Mouse (Mus musculus) intestine, embryonic 14.5 days (tissue): ENCODE data around the gene Supt20. TPM values are rescaled to one million over a fixed set of nuclear protein-coding genes. Genes with fewer than 3 reads are reported as not detected.
A peak's percentile ranks its signal among the peaks of the same experiment; 100 is the strongest.

ENCODE experiments used
- ATAC-seq: fragments of 200-750 bp; cut with Nextera tagmentation; replicated peaks from 2 replicates; pipeline ENCODE4 v1.8.0; 2017; ENCODE audit warnings: low read depth, moderate number of reproducible peaks, moderate TSS enrichment, moderate library complexity; ENCODE audit not compliant: low FRiP score, low TSS enrichment
- DNase-seq: peaks from one replicate; pipeline ENCODE4 v3.0.0-alpha.2; 2018; ENCODE audit warnings: low spot score
- H3K27ac ChIP-seq: fragments of 300-500 bp; sonication (generic); 2 replicates; pipeline ENCODE4 v1.5.1; 2014; ENCODE audit warnings: low read depth, mild to moderate bottlenecking, control low read depth
- H3K27me3 ChIP-seq: fragments of 300-500 bp; sonication (generic); replicated peaks from 2 replicates; pipeline ENCODE4 v1.6.1; 2014; ENCODE audit warnings: low read length, control low read depth; ENCODE audit not compliant: control insufficient read depth, insufficient read depth
- H3K36me3 ChIP-seq: fragments of 300-500 bp; sonication (generic); 2 replicates; pipeline ENCODE4 v1.6.1; 2014; ENCODE audit warnings: low read length, control low read depth; ENCODE audit not compliant: control insufficient read depth, insufficient read depth
- H3K4me1 ChIP-seq: fragments of 300-500 bp; sonication (generic); replicated peaks from 2 replicates; pipeline ENCODE4 v1.6.1; 2014; ENCODE audit warnings: low read length, control low read depth, mixed read lengths; ENCODE audit not compliant: control insufficient read depth, insufficient read depth
- H3K4me2 ChIP-seq: fragments of 300-500 bp; sonication (generic); 2 replicates; pipeline ENCODE4 v1.6.1; 2014; ENCODE audit warnings: low read length
- H3K4me3 ChIP-seq: fragments of 300-500 bp; sonication (generic); 2 replicates; pipeline ENCODE4 v1.5.1; 2014; ENCODE audit warnings: low read depth, low read length, control low read depth, mixed read lengths
- H3K9ac ChIP-seq: fragments of 300-500 bp; sonication (generic); 2 replicates; pipeline ENCODE4 v1.6.1; 2014; ENCODE audit warnings: mild to moderate bottlenecking, low read length
- H3K9me3 ChIP-seq: fragments of 300-500 bp; sonication (generic); 2 replicates; pipeline ENCODE4 v1.6.1; 2016; ENCODE audit warnings: low read length, control low read depth; ENCODE audit not compliant: control insufficient read depth
- WGBS: fragments of 180-500 bp; shearing (Covaris S2); extraction: QIAGEN DNeasy Blood & Tissue Kit; methylation state at CpG from one replicate; pipeline ENCODE4 v1.1.7; 2014; 5-methylcytosine and 5-hydroxymethylcytosine counted together
- polyA plus RNA-seq: library from polyadenylated mRNA; unstranded; fragments of >200 nt; fragmentation: Nextera tagmentation; extraction: Ambion mirVana; gene quantifications from 2 replicates; pipeline ENCODE4 v1.2.1, GENCODE M21; 2014

Gene Supt20
- polyA plus RNA-seq, 1 experiment from 2014 or later = 100 TPM

GRCm38 (mm10) chr3:54766034-54766433 is 73.4 kb downstream of the Supt20 start:
- no peak for ATAC-seq
- peak overlapping the region; percentile 29; the same call in 1 of the 2 replicates for H3K4me2 ChIP-seq
- no peak overlapping the region for H3K4me3 ChIP-seq

GRCm38 (mm10) chr3:54766811-54767210 is 74.2 kb downstream of the Supt20 start:
- no peaks in the 10 kb centered on the region for H3K9me3 ChIP-seq
- 67% methylated on average over 5 of the region's 5 CpGs for WGBS
- no peaks in the 10 kb centered on the region for H3K36me3 ChIP-seq
- no peak overlapping the region for H3K4me3 ChIP-seq
- H3K4me1 ChIP-seq = no peaks in the 10 kb centered on the region; the same call in 1 of the 2 replicates
- peak overlapping the region; percentile 29; the same call in 1 of the 2 replicates for H3K4me2 ChIP-seq
- H3K27me3 ChIP-seq = no peaks in the 10 kb centered on the region
- ATAC-seq (no peak), DNase-seq (no peak)
- H3K9ac ChIP-seq = no peak overlapping the region
- H3K27ac ChIP-seq = peak overlapping the region; percentile 77; the same call in 1 of the 2 replicates

More at GRCm38 (mm10) chr3:54766034-54766433, 73.4 kb downstream of the Supt20 start:
- Histone ChIP-seq H3K27ac (peak overlapping the region; percentile 77), H3K27me3 (no peaks in the 10 kb centered on the region), H3K9ac (no peak overlapping the region), H3K9me3 (no peaks in the 10 kb centered on the region), H3K36me3 (no peaks in the 10 kb centered on the region), H3K4me1 (peaks cover 3% of the 10 kb centered on the region; the same call in 1 of the 2 replicates)
- WGBS = 42% methylated on average over 14 of the region's 14 CpGs
- DNase-seq = peak; percentile 64

GRCm38 (mm10) chr3:54768592-54768991 is 76.0 kb downstream of the Supt20 start:
- ATAC-seq (no peak), DNase-seq (no peak)
- Histone ChIP-seq H3K27ac (no peak overlapping the region), H3K9ac (no peak overlapping the region), H3K4me3 (no peak overlapping the region), H3K4me1 (no peaks in the 10 kb centered on the region; the same call in 1 of the 2 replicates), H3K9me3 (no peaks in the 10 kb centered on the region; the same call in 1 of the 2 replicates), H3K4me2 (no peak overlapping the region), H3K27me3 (no peaks in the 10 kb centered on the region), H3K36me3 (no peaks in the 10 kb centered on the region)
- 82% methylated on average over 8 of the region's 8 CpGs for WGBS

- Histone ChIP-seq H3K27me3 (no peaks in the 10 kb centered on the region), H3K4me1 (no peaks in the 10 kb centered on the region; the same call in 1 of the 2 replicates), H3K36me3 (no peaks in the 10 kb centered on the region), H3K4me2 (no peak overlapping the region), H3K4me3 (no peak overlapping the region), H3K27ac (no peak overlapping the region), H3K9ac (no peak overlapping the region), H3K9me3 (no peaks in the 10 kb centered on the region; the same call in 1 of the 2 replicates)
- no peak for DNase-seq
- no peak for ATAC-seq
- WGBS = 64% methylated on average over 17 of the region's 17 CpGs
Measured at GRCm38 (mm10) chr3:54769349-54770275, 77.0 kb downstream of the Supt20 start.

GRCm38 (mm10) chr3:54773613-54774012 is 81.0 kb downstream of the Supt20 start:
- ATAC-seq (no peak), DNase-seq (no peak)
- WGBS = 82% methylated on average over 6 of the region's 6 CpGs

GRCm38 (mm10) chr3:54775989-54776631 is 83.5 kb downstream of the Supt20 start:
- DNase-seq = no peak

More at GRCm38 (mm10) chr3:54773613-54774012, 81.0 kb downstream of the Supt20 start:
- H3K27ac ChIP-seq = no peak overlapping the region
- H3K27me3 ChIP-seq = no peaks in the 10 kb centered on the region
- no peak overlapping the region for H3K4me2 ChIP-seq
- no peaks in the 10 kb centered on the region; the same call in none of the 2 replicates for H3K4me1 ChIP-seq
- no peaks in the 10 kb centered on the region for H3K36me3 ChIP-seq
- H3K9me3 ChIP-seq = no peaks in the 10 kb centered on the region; the same call in 1 of the 2 replicates
- no peak overlapping the region for H3K9ac ChIP-seq
- no peak overlapping the region for H3K4me3 ChIP-seq

More at GRCm38 (mm10) chr3:54775989-54776631, 83.5 kb downstream of the Supt20 start:
- ATAC-seq = no peak
- H3K9ac ChIP-seq = no peak overlapping the region
- H3K4me2 ChIP-seq = no peak overlapping the region
- no peaks in the 10 kb centered on the region; the same call in 1 of the 2 replicates for H3K9me3 ChIP-seq
- no peaks in the 10 kb centered on the region; the same call in none of the 2 replicates for H3K4me1 ChIP-seq
- 69% methylated on average over 7 of the region's 7 CpGs for WGBS
- H3K27ac ChIP-seq = no peak overlapping the region
- no peaks in the 10 kb centered on the region for H3K36me3 ChIP-seq
- H3K4me3 ChIP-seq = no peak overlapping the region
- no peaks in the 10 kb centered on the region for H3K27me3 ChIP-seq

Other genes with a start within 250 kb of the Supt20 start
- 1.5 and 2.4 TPM in 2 replicates for gene Gm21958, start 21.5 kb downstream of the Supt20 start, polyA plus RNA-seq
- gene Exosc8, start 42.6 kb downstream of the Supt20 start, polyA plus RNA-seq = 134 and 141 TPM in 2 replicates
- 57.0 and 58.3 TPM in 2 replicates for gene Alg5, start 42.7 kb downstream of the Supt20 start, polyA plus RNA-seq
- gene Smad9, start 62.8 kb downstream of the Supt20 start, polyA plus RNA-seq = 3.7 TPM in 2 replicates
- gene Rfxap, start 115.0 kb downstream of the Supt20 start, polyA plus RNA-seq = 42.8 and 43.7 TPM in 2 replicates
- 0.15 and 0.20 TPM in 2 replicates for gene Sertm1, start 223.1 kb downstream of the Supt20 start, polyA plus RNA-seq